Mouse (Mus musculus) kidney, postnatal 14 days (tissue): ENCODE data around the gene Them7.
A peak's percentile ranks its signal among the peaks of the same experiment; 100 is the strongest.

ENCODE experiments used
- DNase-seq: peaks from one replicate; pipeline ENCODE4 v3.0.0; 2022; ENCODE audit warnings: mixed read lengths

Gene Them7

DNA sequence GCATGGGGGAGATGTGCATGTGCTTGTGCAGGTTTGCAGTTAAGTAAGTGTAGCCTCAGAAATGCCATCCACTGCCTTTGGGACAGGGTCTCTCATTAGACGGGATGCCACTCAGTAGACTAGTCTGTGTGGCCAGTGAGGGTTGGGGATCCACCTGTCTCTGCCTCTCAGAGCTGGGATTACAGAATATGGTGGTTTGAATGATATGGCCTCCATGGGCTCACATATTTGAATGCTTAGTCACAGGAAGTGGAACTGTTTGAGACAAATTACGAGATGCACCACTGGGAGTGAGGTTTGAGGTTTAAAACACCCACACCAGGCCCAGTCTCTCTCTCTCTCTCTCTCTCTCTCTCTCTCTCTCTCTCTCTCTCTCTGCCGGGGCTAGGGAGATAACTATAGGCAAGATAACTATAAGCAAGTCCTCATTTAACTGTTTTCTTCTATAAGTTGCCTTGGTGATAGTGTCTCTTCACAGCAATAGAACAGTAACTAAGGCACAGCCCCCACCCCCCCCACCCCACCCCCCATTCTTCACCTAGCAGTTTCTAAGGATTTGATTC, 156.7 kb downstream of the Them7 start:
- no peak for DNase-seq

DNA sequence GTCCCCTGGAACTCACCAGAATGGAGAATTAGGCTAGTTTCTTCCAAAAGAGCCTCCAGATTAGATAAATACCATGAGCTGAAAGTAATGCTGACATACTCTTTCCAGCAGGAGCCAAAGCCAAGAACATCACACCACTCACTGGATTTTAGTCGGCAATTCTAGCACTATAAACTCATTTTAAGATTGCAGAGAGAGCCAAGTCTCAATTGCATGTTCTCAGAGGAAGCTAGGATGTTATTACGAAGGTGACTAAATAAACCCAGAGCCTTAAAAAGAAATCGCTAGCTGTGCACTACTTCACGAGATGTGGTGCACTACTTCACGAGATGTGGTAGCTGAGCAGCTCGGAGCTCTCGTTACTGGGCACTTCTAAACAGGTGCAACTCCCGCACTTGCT, 158.9 kb downstream of the Them7 start:
- DNase-seq: no peak

DNA sequence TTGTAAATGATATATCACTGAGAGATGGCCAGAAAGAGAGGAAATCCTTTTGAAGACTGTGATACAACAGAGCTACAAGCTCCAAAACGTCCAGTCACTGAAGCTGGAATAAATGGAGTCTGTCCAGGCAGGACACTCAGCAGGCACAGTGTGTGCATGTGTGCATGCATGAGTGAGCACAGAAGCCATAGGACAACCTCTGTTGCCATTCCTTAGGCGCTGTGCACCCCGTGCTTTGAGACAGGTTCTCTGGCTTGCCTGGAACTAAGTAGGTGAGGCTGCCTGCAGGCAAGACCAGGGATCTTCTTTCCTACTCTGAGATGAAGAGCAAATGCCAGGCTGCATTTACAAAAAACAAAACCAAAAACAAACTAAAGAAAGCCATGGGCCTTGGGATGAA, 160.9 kb downstream of the Them7 start:
- no peak for DNase-seq

DNA sequence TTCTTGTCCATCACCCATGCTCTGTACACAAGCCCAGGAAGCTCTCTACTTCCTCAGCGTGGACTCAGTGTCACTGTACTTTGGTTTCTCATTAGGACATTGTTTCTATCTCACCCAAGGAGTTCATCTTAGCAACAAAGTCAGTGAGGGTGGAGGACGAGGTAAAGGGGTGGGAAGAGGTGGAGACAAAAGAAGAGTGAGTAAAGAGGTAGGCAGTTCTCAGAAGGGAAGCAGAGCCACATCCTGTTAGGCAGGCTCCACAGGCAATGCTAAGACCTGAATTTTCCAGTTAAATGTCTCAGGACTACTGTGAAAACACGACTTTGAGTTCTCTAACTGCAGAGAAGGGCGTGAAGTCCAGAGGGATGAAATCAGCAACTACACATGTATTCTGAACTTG, 162.3 kb downstream of the Them7 start:
- DNase-seq: no peak

DNA sequence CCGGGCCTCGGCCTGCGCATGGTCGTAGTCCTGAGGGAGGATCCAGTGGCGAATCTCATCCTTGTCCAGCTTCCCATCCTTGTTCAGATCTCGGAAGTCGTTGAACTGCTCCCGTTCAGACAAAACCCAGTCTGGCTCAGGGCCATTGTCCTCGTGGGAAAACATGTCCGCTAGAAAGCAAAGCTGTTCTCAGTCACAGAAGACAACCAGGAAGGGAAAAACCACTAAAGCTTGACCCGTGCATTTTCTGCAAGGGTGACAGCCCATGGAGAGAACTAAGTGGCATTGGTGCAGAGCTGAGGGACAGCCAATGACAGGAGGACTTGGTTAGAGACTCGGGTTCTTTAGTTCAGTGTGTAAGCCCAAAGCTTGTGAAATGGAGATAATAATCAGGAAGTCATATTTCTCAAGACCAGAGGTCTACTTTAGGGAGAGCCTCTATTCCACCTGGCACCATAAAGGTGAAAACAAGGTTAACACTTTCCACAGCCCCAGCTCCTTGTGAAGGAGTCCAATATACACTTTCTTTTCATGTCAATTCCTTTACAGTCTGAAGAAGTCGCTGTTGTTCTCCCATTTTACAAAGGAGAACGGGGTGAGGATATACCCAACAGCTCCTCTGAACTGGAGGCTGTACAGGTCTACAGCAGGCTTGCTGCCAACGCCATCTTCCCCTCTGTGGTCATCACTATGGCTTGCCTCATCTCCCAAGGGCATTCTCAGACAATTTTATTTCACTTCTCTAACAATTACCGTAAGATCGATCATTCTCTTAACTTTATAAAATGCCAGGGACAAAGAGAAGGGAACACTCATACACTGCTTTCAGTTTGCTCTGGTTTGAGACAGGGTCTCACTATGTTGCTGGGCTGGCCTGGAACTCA, 165.1 kb downstream of the Them7 start:
- DNase-seq: no peak

DNA sequence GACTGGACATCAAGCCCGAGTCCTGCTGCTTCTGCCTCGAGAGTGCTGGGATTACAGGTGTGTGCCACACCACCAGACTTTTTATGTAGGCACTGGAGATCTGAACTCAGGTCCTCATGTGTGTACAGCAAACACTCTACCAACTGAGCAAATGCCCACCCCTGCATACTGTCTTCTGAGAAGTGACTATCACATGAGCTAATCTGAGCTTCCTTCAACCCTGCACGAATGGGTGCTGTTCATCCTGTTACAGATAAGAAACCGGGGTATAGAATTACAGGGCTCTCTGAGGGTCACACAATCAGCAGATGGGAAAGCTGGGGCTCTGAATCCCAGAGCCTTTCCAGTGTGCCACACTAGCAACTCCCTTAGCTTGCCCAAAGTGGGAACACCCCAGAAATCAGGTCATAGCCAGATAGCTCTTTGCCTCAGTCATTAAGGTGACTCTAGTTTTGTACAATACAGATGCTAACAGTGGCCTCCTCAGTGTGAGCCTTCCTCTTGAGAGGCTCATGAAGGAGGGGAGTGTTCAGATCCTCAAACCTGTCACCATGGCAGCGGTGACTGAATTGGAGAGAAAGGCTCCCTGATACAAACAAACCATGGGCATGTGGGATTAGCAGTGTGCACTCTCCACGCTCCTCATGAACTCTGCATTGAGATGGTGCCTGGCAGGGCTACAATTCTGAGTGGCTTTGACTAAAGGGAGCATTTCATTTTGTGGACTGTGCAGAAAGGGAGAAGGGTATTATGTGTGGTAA, 166.7 kb downstream of the Them7 start:
- DNase-seq: no peak

DNA sequence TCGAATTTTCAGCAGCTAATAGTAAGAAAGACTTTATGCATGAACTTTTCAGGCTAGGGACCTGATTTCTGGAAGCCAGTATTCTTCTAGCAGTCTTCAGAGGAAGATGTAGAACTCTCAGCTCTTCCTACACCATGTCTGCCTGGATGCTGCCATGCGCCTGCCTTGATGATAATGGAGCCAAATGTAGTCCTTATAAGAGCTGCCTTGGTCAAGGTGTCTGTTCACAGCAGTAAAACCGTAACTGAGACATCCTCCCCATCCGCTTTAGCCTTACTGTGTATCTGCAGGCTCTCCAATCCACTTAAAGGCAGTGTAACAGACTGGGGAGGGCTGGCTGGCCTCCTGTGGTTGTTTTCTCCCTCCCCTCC, 167.3 kb downstream of the Them7 start:
- DNase-seq: no peak

DNA sequence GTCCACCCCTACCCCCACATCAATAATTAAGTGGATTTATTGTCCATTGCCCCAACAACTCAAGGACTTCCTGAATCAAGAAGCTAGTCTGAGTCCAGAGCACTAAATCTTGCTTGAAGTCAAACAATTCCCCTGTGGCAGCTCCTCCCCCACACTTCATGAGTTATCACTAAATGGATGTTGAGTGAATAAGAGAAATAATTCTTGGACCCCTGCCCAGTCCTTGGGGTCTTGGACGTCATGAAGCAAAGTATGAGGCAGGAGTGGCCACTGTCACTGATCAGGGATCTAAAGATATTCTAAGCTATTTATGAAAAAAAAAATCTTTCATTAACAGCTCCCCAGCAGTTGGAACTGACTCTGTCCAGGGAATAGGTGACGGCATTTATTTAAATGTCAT, 168.4 kb downstream of the Them7 start:
- no peak for DNase-seq

DNA sequence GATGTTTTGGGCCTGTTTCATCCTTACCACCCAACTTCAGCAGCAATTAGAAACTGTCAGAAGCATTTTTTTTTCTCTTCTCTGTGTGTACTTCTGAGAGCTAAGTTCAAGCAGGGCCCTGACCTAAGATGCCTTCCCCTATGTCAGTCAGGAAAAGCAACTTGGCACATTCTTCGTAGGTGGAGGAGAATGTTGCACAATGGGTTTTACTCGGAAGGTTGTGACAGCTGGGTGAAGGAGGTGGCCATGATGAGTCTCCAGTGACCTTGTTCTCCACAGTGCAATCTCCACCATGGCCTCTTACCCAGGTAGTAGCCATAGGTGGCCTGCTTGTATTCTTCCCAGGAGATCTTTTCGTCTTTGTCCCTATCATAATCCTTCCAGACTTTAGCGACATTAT, 170.3 kb downstream of the Them7 start:
- DNase-seq: no peak

DNA sequence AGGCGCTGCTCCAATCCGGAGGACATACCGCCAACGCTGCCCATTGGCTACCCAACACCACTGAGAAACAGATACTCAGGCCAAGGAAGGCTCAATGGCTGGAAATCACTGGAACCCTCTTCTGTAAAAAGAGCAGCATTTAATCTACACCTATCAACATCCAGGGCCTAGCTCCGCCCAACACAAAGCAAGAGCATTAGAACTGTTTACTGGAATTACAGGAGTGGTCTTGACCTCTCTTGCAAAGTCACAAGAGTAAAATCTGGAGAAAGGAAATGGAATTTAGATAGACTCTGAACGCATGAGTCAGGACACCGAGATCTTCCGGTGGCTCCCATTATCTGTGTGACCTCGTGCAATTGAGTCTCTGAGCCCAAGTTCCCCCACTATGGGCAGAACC, 171.9 kb downstream of the Them7 start:
- no peak for DNase-seq

DNA sequence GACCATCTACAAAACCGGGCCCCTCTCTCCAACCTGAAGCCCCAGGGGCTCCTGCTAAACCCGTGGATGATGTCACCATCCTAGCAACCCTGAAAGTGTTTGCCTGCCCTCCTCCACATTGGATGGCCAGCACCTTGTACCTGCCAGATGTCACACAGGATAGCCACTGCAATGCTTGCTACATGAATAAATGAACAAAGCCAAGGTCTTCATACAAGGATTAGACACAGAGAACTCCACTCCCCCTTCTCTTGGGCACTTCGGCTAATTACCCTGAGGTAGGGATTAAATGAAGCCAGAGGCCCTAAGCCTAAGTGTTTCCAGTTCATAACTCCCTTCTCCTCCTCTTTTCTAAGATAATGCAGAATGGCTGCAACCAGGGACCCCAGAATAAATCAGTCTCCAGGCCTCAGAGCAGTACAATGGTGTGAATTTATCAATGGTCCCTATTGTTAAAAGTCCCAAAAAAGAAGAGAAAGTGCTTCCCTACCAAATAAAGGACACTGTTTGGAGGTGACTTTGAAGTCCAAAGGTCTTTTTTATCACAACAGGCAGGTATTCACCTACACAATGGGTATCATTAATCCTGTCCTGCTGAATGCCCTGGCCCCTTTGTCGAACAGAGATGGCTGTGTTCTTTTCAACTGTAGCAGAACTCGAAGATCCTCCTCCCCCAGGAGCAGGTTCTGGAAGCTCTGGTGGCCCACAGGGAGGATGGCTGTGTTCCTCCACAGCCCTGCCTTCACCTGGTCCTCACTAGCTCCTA, 173.5 kb downstream of the Them7 start:
- DNase-seq: no peak

DNA sequence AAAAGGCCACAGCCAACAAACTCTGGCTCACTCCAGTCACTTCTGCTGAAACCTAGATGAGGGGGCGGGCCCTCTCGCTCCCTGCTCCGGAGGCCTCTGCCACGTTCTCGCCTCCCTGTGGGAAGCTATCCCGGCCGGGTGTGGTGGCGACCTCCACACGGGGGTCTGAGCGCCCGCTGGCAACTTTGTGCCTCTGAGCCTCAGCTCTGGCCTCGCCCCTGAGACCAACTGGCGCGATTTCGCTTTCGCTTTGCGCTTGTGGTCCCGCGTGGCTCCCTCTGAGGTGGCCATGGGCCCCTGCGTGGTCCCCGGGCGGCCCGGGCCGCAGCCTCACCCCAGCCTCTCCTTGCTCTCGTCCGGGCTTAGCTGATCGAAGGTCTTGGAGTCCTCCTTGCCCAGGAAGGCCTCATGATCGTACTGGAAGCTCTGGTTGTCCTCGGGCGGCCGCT, 174.5 kb downstream of the Them7 start:
- peak; percentile 62 for DNase-seq

DNA sequence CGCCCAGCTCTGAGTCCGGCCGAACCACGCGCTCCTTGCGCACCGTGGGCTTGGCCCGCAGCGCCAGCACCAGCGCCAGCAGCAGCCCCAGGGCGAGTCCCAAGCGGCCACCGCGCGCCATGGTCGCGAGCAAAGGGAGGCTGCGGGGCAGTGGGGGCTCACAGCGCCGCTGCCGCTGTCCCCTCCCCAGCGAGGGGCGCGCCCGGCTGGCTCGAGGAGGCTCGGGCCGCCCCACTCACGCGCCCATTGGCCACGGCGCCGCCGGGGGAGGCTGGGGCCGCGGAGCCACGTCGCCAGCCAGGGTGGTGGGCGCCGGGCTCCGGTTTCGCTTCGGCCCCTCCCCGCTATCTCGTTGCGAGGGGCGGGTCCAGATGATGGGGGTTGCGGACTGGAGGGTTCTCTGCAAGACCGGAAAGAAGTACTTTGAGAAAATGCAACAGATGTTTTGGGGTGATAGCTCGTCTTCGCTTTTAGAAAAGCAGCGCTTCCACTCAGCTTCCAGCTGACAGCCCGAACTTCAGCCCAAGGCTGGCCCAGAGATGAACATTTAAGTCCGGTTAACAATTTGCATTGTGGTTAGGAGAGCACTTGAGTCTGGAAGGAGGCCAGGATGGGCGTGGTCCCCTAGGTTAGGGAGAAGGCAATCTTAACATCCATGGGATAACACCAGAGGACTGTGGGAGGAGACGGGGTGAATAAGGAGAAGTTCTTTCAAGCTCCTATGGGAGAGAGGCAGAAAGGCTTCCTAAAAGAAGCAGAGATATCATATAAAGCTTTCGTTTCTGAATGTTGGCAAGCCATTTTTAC, 175.2 kb downstream of the Them7 start, which contains the start of gene Rcn1:
Rcn1 (minus strand) TSS at position 235 of the 807 bp plus-strand sequence.
- DNase-seq: peak; percentile 88

DNA sequence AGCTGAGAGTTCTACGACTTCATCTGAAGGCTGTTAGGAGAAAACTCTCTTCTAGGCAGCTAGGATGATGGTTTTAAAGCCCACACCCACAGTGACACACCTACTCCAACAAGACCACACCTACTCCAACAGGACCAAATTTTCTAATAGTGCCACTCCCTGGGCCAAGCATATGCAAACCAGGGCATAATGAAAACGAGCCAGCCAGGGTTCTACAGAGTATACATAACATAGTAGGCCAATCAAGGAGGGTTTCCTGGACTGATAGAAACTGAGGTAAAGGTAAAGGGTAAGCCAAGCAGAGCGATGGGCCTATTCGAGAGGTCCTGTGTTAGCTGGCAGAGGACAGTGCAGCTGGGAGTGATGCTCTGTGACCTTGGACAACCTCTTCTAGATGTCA, 176.4 kb downstream of the Them7 start:
- DNase-seq: no peak

DNA sequence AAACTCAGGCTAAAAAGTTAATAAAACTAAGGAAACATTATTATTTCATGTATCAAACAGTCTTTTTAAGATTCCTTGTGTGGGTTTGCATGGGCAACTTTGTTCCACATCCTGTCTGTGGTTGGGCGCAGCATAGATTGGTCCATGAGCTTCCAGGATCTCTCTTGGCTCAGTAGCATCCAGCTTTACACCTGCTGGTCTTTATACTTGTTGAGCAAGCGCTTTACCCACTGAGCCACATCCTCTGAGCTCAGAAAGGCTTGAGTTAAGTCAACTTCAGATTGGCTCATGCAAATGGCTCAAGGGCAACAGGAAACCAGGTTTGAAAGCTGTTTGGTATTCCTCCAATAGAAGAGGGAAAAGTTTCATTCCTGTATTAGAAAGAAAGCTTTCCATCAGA, 178.1 kb downstream of the Them7 start:
- DNase-seq: no peak

DNA sequence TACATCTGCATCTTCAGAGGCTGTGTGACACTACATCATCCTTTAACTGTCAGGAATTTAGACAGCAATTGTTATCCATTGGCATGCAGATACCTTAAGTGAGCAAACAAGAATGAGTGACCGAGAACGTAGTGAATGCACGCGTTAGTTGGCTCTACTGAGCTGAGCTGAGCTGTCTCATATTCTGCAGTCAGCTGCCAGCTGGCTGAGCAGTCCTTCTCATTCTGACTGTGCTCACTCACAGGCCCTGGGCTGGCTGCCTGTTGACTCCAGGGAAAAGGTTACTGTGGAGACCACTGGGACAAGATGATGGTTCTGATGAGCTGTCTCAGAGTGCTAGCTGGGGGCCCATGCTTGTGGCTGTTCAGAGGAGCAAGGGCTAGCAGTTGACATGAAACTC, 184.4 kb downstream of the Them7 start:
- DNase-seq: no peak

DNA sequence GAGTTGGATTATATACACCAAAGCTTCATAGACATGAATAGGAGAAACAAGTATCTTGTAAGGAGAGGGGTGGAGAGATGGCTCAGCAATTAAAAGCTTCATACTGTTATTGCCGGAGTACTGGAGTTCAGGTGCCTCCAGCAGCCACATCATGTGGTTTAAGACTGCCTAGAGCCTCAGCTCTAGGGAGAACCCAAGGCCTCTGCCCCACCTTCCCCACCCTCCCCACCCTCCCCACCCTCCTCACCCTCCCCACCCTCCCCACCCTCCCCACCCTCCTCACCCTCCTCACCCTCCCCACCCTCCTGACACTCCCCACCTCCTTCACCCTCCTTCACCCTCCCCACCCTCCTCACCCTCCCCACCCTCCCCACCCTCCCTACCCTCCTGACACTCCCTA, 185.1 kb downstream of the Them7 start:
- DNase-seq: no peak

DNA sequence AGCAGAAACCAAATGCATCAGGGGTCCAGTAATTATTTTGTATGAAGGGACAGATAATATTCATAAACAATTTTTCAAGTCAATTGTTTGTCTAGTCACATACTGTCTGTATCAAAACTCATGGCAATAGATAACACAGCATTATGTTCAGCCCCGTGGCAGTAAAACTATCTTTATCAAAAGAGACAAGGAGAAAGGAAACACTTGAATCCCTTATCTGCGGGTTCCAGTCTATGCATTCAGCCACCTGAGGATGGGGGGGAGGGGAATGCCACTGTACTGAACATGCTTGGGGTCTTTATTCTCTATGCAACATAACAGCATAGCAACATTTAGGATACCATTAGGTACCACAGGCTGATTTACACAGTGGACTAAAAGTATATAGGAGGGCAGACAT, 190.2 kb downstream of the Them7 start:
- DNase-seq: no peak

DNA sequence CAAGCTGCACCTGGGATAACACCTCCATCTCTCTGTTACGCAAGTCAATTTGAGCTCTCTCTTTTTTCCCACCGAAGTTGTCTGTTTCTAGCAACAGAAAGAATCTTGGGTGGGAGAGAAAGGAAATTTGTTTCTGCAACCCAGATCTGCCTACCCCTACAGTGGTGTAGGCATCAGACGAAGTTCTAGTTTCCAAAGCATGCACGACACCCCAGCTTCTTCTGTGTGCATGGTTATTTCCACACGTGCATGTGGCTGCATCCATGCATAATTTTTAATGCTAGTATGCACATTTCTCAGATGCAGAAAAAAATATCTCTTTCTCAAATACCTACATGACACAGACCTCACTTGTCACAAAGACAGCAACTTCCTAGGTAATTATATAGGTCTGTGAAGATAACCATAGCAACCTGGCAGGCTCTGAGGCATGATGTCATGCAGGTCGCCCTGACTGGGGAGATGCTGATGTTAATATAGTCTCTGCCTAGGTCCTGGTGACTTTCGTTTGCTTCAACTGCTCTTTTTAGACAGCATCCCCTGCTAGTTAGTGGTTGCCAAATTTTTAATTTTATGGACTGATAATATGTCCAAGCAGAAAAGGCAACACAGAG, 192.0 kb downstream of the Them7 start:
- no peak for DNase-seq

DNA sequence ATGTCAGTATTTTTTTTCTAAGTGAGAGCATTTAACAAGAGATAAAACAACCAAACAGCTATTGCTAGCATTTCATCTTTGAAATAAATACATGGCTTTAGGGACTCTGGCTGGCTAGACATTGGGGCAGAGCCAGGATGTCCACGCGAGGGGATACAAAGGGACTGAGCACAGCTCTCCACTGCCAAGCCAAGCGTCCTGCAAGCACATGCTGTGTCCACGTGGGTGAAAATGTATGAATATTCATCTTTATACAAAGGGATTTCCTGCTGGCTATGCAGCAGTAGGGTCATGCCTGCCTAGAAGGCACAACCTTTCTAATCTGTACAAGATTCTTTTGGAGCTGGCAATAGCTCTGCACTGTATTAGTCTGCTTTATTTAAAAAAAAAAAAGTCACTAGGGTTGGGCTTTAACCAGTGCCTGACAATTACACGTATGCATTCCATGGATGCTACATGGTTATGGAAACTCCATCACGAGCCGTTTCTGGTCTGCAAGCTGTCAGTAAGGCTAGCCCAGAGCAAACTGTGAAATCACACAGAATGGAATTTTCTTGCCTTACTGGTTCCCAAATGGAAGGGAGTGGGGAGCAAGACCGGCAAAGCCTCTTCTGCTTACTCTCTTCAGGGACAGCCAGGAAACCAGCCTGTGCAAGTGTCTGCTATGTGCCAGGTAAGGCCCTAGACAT, 192.7 kb downstream of the Them7 start:
- no peak for DNase-seq

DNA sequence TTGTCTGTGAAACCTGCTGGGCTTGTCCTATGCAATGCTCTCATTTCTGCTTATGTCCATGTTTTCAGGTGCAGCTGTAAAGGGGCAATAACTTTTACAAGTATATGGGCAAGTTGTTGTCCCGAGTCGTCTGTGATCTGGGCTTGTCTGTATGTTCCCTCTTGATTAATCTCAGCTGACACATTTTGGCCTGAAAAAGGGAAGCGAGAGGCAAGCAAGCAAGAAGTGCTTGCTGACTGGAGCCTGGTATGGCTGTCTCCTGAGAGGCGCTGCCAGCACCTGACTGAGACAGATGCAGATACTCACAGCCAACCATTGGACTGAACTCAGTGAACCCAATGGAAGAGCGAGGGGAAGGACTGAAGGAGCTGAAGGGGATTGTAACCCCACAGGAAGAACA, 193.5 kb downstream of the Them7 start:
- no peak for DNase-seq
